Mouse (Mus musculus): Measurements from ENCODE around the gene Carm1. TPM values are rescaled to one million over a fixed set of nuclear protein-coding genes. Genes with fewer than 3 reads are reported as not detected.

Gene Carm1
- polyA plus RNA-seq, 1 experiment from 2014 or later = 46.7 TPM

- H3K27ac ChIP-seq = no peak overlapping the region
- 69% methylated on average over 5 of the region's 5 CpGs for WGBS
- no peak overlapping the region for H3K4me3 ChIP-seq
- no peak overlapping the region for H3K4me2 ChIP-seq
- no peaks in the 10 kb centered on the region for H3K27me3 ChIP-seq (replicated peaks)
- no peaks in the 10 kb centered on the region for H3K36me3 ChIP-seq (replicated peaks)
- H3K9ac ChIP-seq = no peak overlapping the region
- no peaks in the 10 kb centered on the region for H3K9me3 ChIP-seq
- H3K4me1 ChIP-seq = no peaks in the 10 kb centered on the region
- no peak for ATAC-seq (replicated peaks)
Measured at GRCm38 (mm10) chr9:21605865-21606264, 59.2 kb downstream of the Carm1 start.

GRCm38 (mm10) chr9:21606648-21607047, 60.0 kb downstream of the Carm1 start:
- no peaks in the 10 kb centered on the region for H3K9me3 ChIP-seq
- no peaks in the 10 kb centered on the region for H3K36me3 ChIP-seq (replicated peaks)
- H3K4me2 ChIP-seq = no peak overlapping the region
- H3K4me3 ChIP-seq = no peak overlapping the region
- no peak overlapping the region for H3K9ac ChIP-seq
- no peaks in the 10 kb centered on the region for H3K27me3 ChIP-seq (replicated peaks)
- no peak overlapping the region for H3K27ac ChIP-seq
- no peak for ATAC-seq (replicated peaks)
- H3K4me1 ChIP-seq = no peaks in the 10 kb centered on the region
- WGBS = 90% methylated on average over 1 of the region's 1 CpGs

- Histone ChIP-seq H3K4me3 (no peak overlapping the region), H3K9ac (no peak overlapping the region), H3K27me3 (replicated peaks) (no peaks in the 10 kb centered on the region), H3K36me3 (replicated peaks) (no peaks in the 10 kb centered on the region), H3K27ac (no peak overlapping the region), H3K4me1 (peaks cover 1% of the 10 kb centered on the region; the same call in 1 of the 2 replicates), H3K9me3 (no peaks in the 10 kb centered on the region), H3K4me2 (no peak overlapping the region)
- no peak for ATAC-seq (replicated peaks)
- WGBS = 88% methylated on average over 1 of the region's 1 CpGs
Measured at GRCm38 (mm10) chr9:21609861-21610260, 63.2 kb downstream of the Carm1 start.

GRCm38 (mm10) chr9:21614864-21615616, 68.3 kb downstream of the Carm1 start:
- peak overlapping the region; percentile 58 for H3K4me2 ChIP-seq
- peak overlapping the region; percentile 73 for H3K4me3 ChIP-seq
- peak overlapping the region; percentile 54 for H3K9ac ChIP-seq
- no peaks in the 10 kb centered on the region for H3K36me3 ChIP-seq (replicated peaks)
- peak overlapping the region; percentile 98 for H3K27ac ChIP-seq
- H3K27me3 ChIP-seq (replicated peaks) = no peaks in the 10 kb centered on the region
- no peak for ATAC-seq (replicated peaks)
- H3K9me3 ChIP-seq = no peaks in the 10 kb centered on the region
- H3K4me1 ChIP-seq = peaks cover 33% of the 10 kb centered on the region
- 78% methylated on average over 15 of the region's 15 CpGs for WGBS

GRCm38 (mm10) chr9:21615617-21616231, 69.0 kb downstream of the Carm1 start, which contains the start of gene Smarca4:
Gene Smarca4, plus strand, starts transcription at chr9:21616169.
- Histone ChIP-seq H3K4me3 (peak within 1 kb of the TSS; percentile 73), H3K27me3 (replicated peaks) (no peaks in the 10 kb centered on the region), H3K4me2 (peak within 1 kb of the TSS; percentile 61), H3K9ac (peak within 1 kb of the TSS; percentile 91), H3K27ac (peak within 1 kb of the TSS; percentile 98), H3K36me3 (replicated peaks) (no peaks in the 10 kb centered on the region), H3K9me3 (no peaks in the 10 kb centered on the region), H3K4me1 (peaks cover 37% of the 10 kb centered on the region)
- peak; percentile 96 for ATAC-seq (replicated peaks)
- WGBS = under 1% methylated on average over 37 of the region's 45 CpGs

- H3K4me1 ChIP-seq = peaks cover 37% of the 10 kb centered on the region
- 0% methylated on average over 53 of the region's 57 CpGs for WGBS
- peak; percentile 86 for ATAC-seq (replicated peaks)
Measured at GRCm38 (mm10) chr9:21616232-21616781, 69.6 kb downstream of the Carm1 start.

GRCm38 (mm10) chr9:21617066-21617465, 70.4 kb downstream of the Carm1 start:
- Histone ChIP-seq H3K9me3 (no peaks in the 10 kb centered on the region), H3K4me2 (peak overlapping the region; percentile 61), H3K9ac (peak overlapping the region; percentile 91), H3K27ac (peak overlapping the region; percentile 98), H3K4me3 (peak overlapping the region; percentile 73), H3K36me3 (replicated peaks) (no peaks in the 10 kb centered on the region), H3K27me3 (replicated peaks) (no peaks in the 10 kb centered on the region), H3K4me1 (peaks cover 37% of the 10 kb centered on the region)
- ATAC-seq (replicated peaks) = no peak
- 3% methylated on average over 10 of the region's 10 CpGs for WGBS

More at GRCm38 (mm10) chr9:21616232-21616781, 69.6 kb downstream of the Carm1 start:
- peak overlapping the region; percentile 98 for H3K27ac ChIP-seq
- no peaks in the 10 kb centered on the region for H3K9me3 ChIP-seq
- H3K4me2 ChIP-seq = peak overlapping the region; percentile 61
- H3K4me3 ChIP-seq = peak overlapping the region; percentile 73
- H3K27me3 ChIP-seq (replicated peaks) = no peaks in the 10 kb centered on the region
- H3K9ac ChIP-seq = peak overlapping the region; percentile 91
- no peaks in the 10 kb centered on the region for H3K36me3 ChIP-seq (replicated peaks)

- Histone ChIP-seq H3K4me3 (no peak overlapping the region), H3K9ac (no peak overlapping the region), H3K4me1 (peaks cover 41% of the 10 kb centered on the region), H3K27ac (no peak overlapping the region), H3K9me3 (no peaks in the 10 kb centered on the region), H3K4me2 (no peak overlapping the region), H3K36me3 (replicated peaks) (no peaks in the 10 kb centered on the region), H3K27me3 (replicated peaks) (no peaks in the 10 kb centered on the region)
- WGBS = 79% methylated on average over 4 of the region's 4 CpGs
- ATAC-seq (replicated peaks) = no peak
Measured at GRCm38 (mm10) chr9:21620229-21620628, 73.5 kb downstream of the Carm1 start.

- H3K27ac ChIP-seq = no peak overlapping the region
- H3K4me2 ChIP-seq = no peak overlapping the region
- H3K4me1 ChIP-seq = peaks cover 45% of the 10 kb centered on the region
- no peaks in the 10 kb centered on the region for H3K27me3 ChIP-seq (replicated peaks)
- ATAC-seq (replicated peaks) = no peak
- H3K9ac ChIP-seq = no peak overlapping the region
- H3K9me3 ChIP-seq = no peaks in the 10 kb centered on the region
- 98% methylated on average over 1 of the region's 1 CpGs for WGBS
- H3K4me3 ChIP-seq = no peak overlapping the region
- no peaks in the 10 kb centered on the region for H3K36me3 ChIP-seq (replicated peaks)
Measured at GRCm38 (mm10) chr9:21622676-21623075, 76.0 kb downstream of the Carm1 start.

- ATAC-seq (replicated peaks) = peak; percentile 22; the same call in 1 of the 2 replicates
- WGBS = 85% methylated on average over 10 of the region's 10 CpGs
- H3K4me3 ChIP-seq = no peak overlapping the region
Measured at GRCm38 (mm10) chr9:21625342-21626339, 78.9 kb downstream of the Carm1 start.

GRCm38 (mm10) chr9:21626571-21626970, 79.9 kb downstream of the Carm1 start:
- Histone ChIP-seq H3K27me3 (replicated peaks) (no peaks in the 10 kb centered on the region), H3K4me3 (no peak overlapping the region), H3K9ac (no peak overlapping the region), H3K4me1 (peaks cover 21% of the 10 kb centered on the region), H3K36me3 (replicated peaks) (no peaks in the 10 kb centered on the region), H3K4me2 (no peak overlapping the region), H3K27ac (no peak overlapping the region), H3K9me3 (no peaks in the 10 kb centered on the region)
- ATAC-seq (replicated peaks) = no peak

More at GRCm38 (mm10) chr9:21625342-21626339, 78.9 kb downstream of the Carm1 start:
- Histone ChIP-seq H3K9me3 (no peaks in the 10 kb centered on the region), H3K4me2 (no peak overlapping the region), H3K27ac (no peak overlapping the region), H3K4me1 (peaks cover 21% of the 10 kb centered on the region), H3K27me3 (replicated peaks) (no peaks in the 10 kb centered on the region), H3K36me3 (replicated peaks) (no peaks in the 10 kb centered on the region), H3K9ac (no peak overlapping the region)

All from midbrain, embryonic 15.5 days (tissue).